Mouse (Mus musculus): ENCODE results near the gene Ltb.

The Ltb gene

GRCm38 (mm10) chr17:35165451-35166155, 28.6 kb upstream of the Ltb start:
- no peak for DNase-seq (ENCODE audit: low read depth)

- peak; percentile 96 for DNase-seq (ENCODE audit: low read depth)
These were observed 27.7 kb upstream of the Ltb start for GRCm38 (mm10) chr17:35166352-35167035.

- DNase-seq (ENCODE audit: low read depth) = no peak
These were observed 26.4 kb upstream of the Ltb start for GRCm38 (mm10) chr17:35167794-35168193.

- peak; percentile 92 for DNase-seq (ENCODE audit: low read depth)
These were observed 25.6 kb upstream of the Ltb start for GRCm38 (mm10) chr17:35168541-35169207.

- DNase-seq (ENCODE audit: low read depth) = peak; percentile 80
These were observed 21.6 kb upstream of the Ltb start for GRCm38 (mm10) chr17:35172445-35173234.

- peak; percentile 82 for DNase-seq (ENCODE audit: low read depth)
These were observed 20.9 kb upstream of the Ltb start for GRCm38 (mm10) chr17:35173329-35173728.

- peak; percentile 80 for DNase-seq (ENCODE audit: low read depth)
These were observed 19.9 kb upstream of the Ltb start for GRCm38 (mm10) chr17:35174201-35174977.

GRCm38 (mm10) chr17:35175382-35175781, 18.9 kb upstream of the Ltb start:
- peak; percentile 54 for DNase-seq (ENCODE audit: low read depth)

GRCm38 (mm10) chr17:35175968-35176367, 18.3 kb upstream of the Ltb start, which contains the start of gene Aif1:
Gene Aif1, minus strand, starts transcription at chr17:35176068.
- DNase-seq (ENCODE audit: low read depth) = no peak

- peak; percentile 88 for DNase-seq (ENCODE audit: low read depth)
These were observed 15.7 kb upstream of the Ltb start for GRCm38 (mm10) chr17:35178528-35178927.

GRCm38 (mm10) chr17:35180093-35180492, 14.1 kb upstream of the Ltb start:
- DNase-seq (ENCODE audit: low read depth) = peak; percentile 54

GRCm38 (mm10) chr17:35185639-35186611, 8.3 kb upstream of the Ltb start:
- DNase-seq (ENCODE audit: low read depth) = peak; percentile 96

GRCm38 (mm10) chr17:35186681-35187080, 7.6 kb upstream of the Ltb start:
- peak; percentile 93 for DNase-seq (ENCODE audit: low read depth)

- peak; percentile 58 for DNase-seq (ENCODE audit: low read depth)
These were observed 6.9 kb upstream of the Ltb start for GRCm38 (mm10) chr17:35187345-35187744.

- peak; percentile 58 for DNase-seq (ENCODE audit: low read depth)
These were observed 6.2 kb upstream of the Ltb start, which contains the start of gene Lst1 for GRCm38 (mm10) chr17:35187959-35188610. Gene Lst1, minus strand, starts transcription at chr17:35188439.

- DNase-seq (ENCODE audit: low read depth) = peak; percentile 59
These were observed 5.1 kb upstream of the Ltb start for GRCm38 (mm10) chr17:35189186-35189585.

- DNase-seq (ENCODE audit: low read depth) = peak; percentile 83
These were observed 4.1 kb upstream of the Ltb start for GRCm38 (mm10) chr17:35190096-35190495.

- DNase-seq (ENCODE audit: low read depth) = peak; percentile 59
These were observed 2.5 kb upstream of the Ltb start for GRCm38 (mm10) chr17:35191723-35192122.

GRCm38 (mm10) chr17:35192924-35193323, 1.3 kb upstream of the Ltb start:
- DNase-seq (ENCODE audit: low read depth) = no peak

Measured in induced T-regulatory cell, adult 2 months (primary cell).